Comparison of ENCODE assay signal across 8 mouse cellular contexts in the genomic region with DNA sequence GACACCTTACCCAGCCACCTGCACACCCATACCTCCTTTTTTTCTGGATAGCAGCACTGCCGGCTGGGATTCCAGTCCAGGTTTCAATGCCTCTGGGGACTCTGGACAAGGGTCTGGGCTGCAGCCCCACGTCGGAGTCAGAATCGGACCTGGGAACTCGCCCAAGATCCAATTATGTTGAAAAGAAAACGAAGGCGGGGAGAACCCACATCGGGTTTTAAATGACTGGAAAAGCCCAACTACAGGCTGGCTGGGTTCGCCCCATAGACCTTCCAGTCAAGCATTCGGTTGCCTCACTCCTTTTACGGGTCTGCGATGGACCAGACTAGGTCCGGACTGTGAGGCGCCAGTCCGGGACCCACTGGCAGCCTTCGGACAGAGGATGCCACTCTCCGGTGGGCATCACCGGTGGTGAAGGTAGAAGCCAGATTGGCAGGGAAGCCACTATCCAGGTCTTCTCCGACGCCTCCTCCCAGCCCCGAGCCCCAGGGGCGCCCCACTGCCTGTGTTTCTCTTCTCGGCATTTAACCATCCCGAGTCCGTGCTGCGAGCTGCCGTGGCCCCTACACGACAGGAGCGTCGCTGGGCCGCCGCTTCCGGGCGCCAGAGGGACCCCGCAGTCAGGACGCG. TPM values are rescaled to one million over a fixed set of nuclear protein-coding genes. Genes with fewer than 3 reads are reported as not detected.
A peak's percentile ranks its signal among the peaks of the same experiment; 100 is the strongest.
DNase-seq lines count a peak whose midpoint lies in the region; ATAC-seq and TF ChIP-seq lines count a peak whose summit lies in the region.

No protein-coding gene starts in this region.

- H3K4me2 ChIP-seq in kidney, embryonic 15.5 days, result peak overlapping the region; percentile 99
- peak overlapping the region; percentile 99 for H3K4me2 ChIP-seq in limb, embryonic 14.5 days (replicated peaks; ENCODE audit: low read depth, low read length, severe bottlenecking)
- peak overlapping the region; percentile 99 for H3K4me2 ChIP-seq in stomach, embryonic 14.5 days (replicated peaks; ENCODE audit: low read depth, low read length)

- no peak overlapping the region for H3K9ac ChIP-seq in kidney, embryonic 15.5 days
- H3K9ac ChIP-seq in limb, embryonic 14.5 days (ENCODE audit: low read depth, low read length, severe bottlenecking), result peak overlapping the region; percentile 36
- H3K9ac ChIP-seq in stomach, embryonic 14.5 days (replicated peaks; ENCODE audit: low read depth, low read length), result 0 out of 2 replicates have a peak overlapping the region, but pooled peaks have one; percentile 10

- WGBS in kidney, embryonic 15.5 days, result under 1% methylated on average over 37 of the region's 37 CpGs
- whole genome bisulfite sequencing in limb, embryonic 14.5 days, result under 1% methylated on average over 32 of the region's 37 CpGs
- WGBS in stomach, embryonic 14.5 days, result 1% methylated on average over 37 of the region's 37 CpGs

- H3K27ac ChIP-seq in kidney, embryonic 15.5 days, result no peak overlapping the region
- no peak overlapping the region for H3K27ac ChIP-seq in brown adipose tissue, adult 24 weeks (replicated peaks; ENCODE audit: low read depth, low read length)
- H3K27ac ChIP-seq in embryonic fibroblast, embryonic 13.5 days (ENCODE audit: insufficient read depth, low read length), result no peak overlapping the region
- no peak overlapping the region for H3K27ac ChIP-seq in limb, embryonic 14.5 days (replicated peaks; ENCODE audit: low read depth, low read length)
- H3K27ac ChIP-seq in stomach, embryonic 14.5 days (ENCODE audit: low read length), result no peak overlapping the region

- peak overlapping the region; percentile 57 for H3K4me3 ChIP-seq in kidney, embryonic 15.5 days (replicated peaks)
- peak overlapping the region; percentile 7 for H3K4me3 ChIP-seq in brown adipose tissue, adult 24 weeks (ENCODE audit: insufficient read depth, low read depth, low read length)
- H3K4me3 ChIP-seq in embryonic fibroblast, embryonic 13.5 days (ENCODE audit: insufficient read depth, low read length), result peak overlapping the region; percentile 0
- peak overlapping the region; percentile 53 for H3K4me3 ChIP-seq in limb, embryonic 14.5 days (replicated peaks; ENCODE audit: low read length)
- peak overlapping the region; percentile 57 for H3K4me3 ChIP-seq in stomach, embryonic 14.5 days (ENCODE audit: low read depth, low read length)

- H3K4me1 ChIP-seq in kidney, embryonic 15.5 days, result peaks cover 45% of the 10 kb centered on the region
- no peaks in the 10 kb centered on the region; the same call in 1 of the 2 replicates for H3K4me1 ChIP-seq in brown adipose tissue, adult 24 weeks (ENCODE audit: control insufficient read depth, insufficient read depth, insufficient read length, low read length)
- H3K4me1 ChIP-seq in embryonic fibroblast, embryonic 13.5 days (ENCODE audit: control insufficient read depth, insufficient read depth, low read length), result peaks cover 6% of the 10 kb centered on the region
- H3K4me1 ChIP-seq in limb, embryonic 14.5 days (ENCODE audit: control insufficient read depth, insufficient read depth, low read length), result peaks cover 20% of the 10 kb centered on the region
- peaks cover 35% of the 10 kb centered on the region for H3K4me1 ChIP-seq in stomach, embryonic 14.5 days (ENCODE audit: control insufficient read depth, insufficient read depth, low read length)

- peaks cover 93% of the 10 kb centered on the region for H3K27me3 ChIP-seq in kidney, embryonic 15.5 days
- peaks cover 72% of the 10 kb centered on the region for H3K27me3 ChIP-seq in limb, embryonic 14.5 days (ENCODE audit: control insufficient read depth, insufficient read depth, low read length)
- H3K27me3 ChIP-seq in stomach, embryonic 14.5 days (ENCODE audit: control insufficient read depth, insufficient read depth, low read length), result peaks cover 42% of the 10 kb centered on the region

- no peak for TF ChIP-seq POLR2A in embryonic fibroblast, embryonic 13.5 days (IDR thresholded peaks at IDR 0.05; ENCODE audit: low read depth, low read length)
- TF ChIP-seq POLR2A in limb, embryonic 14.5 days (IDR thresholded peaks at IDR 0.05; ENCODE audit: borderline replicate concordance, extremely low read depth, insufficient read depth, insufficient read length), result no peak

- ATAC-seq in kidney, embryonic 15.5 days (replicated peaks; ENCODE audit: low FRiP score), result no peak
- ATAC-seq in limb, embryonic 14.5 days (ENCODE audit: low FRiP score, low read depth), result no peak
- no peak for ATAC-seq in stomach, embryonic 14.5 days (ENCODE audit: insufficient number of reproducible peaks, insufficient read depth, low FRiP score, low read depth)
- ATAC-seq in inflammation-experienced regulatory T-cells, adult 6 months, result no peak

- TF ChIP-seq CTCF in embryonic fibroblast, embryonic 13.5 days (IDR thresholded peaks at IDR 0.05; ENCODE audit: borderline replicate concordance, insufficient read depth, low read length), result no peak

- H3K36me3 ChIP-seq in kidney, embryonic 15.5 days, result no peaks in the 10 kb centered on the region
- no peaks in the 10 kb centered on the region for H3K36me3 ChIP-seq in limb, embryonic 14.5 days (ENCODE audit: control insufficient read depth, insufficient read depth, low read length)
- H3K36me3 ChIP-seq in stomach, embryonic 14.5 days (ENCODE audit: control insufficient read depth, insufficient read depth, low read length), result no peaks in the 10 kb centered on the region

- no peaks in the 10 kb centered on the region for H3K9me3 ChIP-seq in kidney, embryonic 15.5 days (replicated peaks)
- H3K9me3 ChIP-seq in limb, embryonic 14.5 days (ENCODE audit: control insufficient read depth, low read length), result no peaks in the 10 kb centered on the region
- no peaks in the 10 kb centered on the region for H3K9me3 ChIP-seq in stomach, embryonic 14.5 days (ENCODE audit: control insufficient read depth, low read depth, low read length)

- no peak for DNase-seq in kidney, adult 9 months
- no peak for DNase-seq in limb, embryonic 14.5 days (ENCODE audit: low spot score)
- no peak for DNase-seq in right cerebral cortex, adult 2 months (ENCODE audit: low spot score in 2 of 2)

RNA-seq across cellular contexts. Expression of a gene that starts 1.3 kb away (rescaled TPM):
- 0.63 and 1.1 TPM in 2 replicates for polyA plus RNA-seq in kidney, embryonic 15.5 days (2015; fragmentation: Nextera tagmentation; extraction: Ambion mirVana)
- not detected in 2 replicates for polyA plus RNA-seq in brown adipose tissue, adult 24 weeks (2012; ENCODE audit: insufficient read depth, insufficient read length, missing spikeins)
- 1.2 and 3.3 TPM in 2 replicates for polyA plus RNA-seq in embryonic fibroblast, embryonic 13.5 days (2011; ENCODE audit: insufficient read length, low read depth, missing spikeins)
- 2.2 and 2.5 TPM in 2 replicates for polyA plus RNA-seq in limb, embryonic 14.5 days (2012; rRNA removed)
- polyA plus RNA-seq in limb, embryonic 14.5 days (2014; fragmentation: Nextera tagmentation; extraction: Ambion mirVana), result 1.4 and 1.6 TPM in 2 replicates
- 0.29 and 0.59 TPM in 2 replicates for polyA plus RNA-seq in stomach, embryonic 14.5 days (2014; fragmentation: Nextera tagmentation; extraction: Ambion mirVana)
- not detected for polyA plus RNA-seq in inflammation-experienced regulatory T-cells, adult 6 months (2017; shearing (Covaris generic))

RNA-seq across cellular contexts. Expression of a gene that starts 53.8 kb away (rescaled TPM):
- polyA plus RNA-seq in kidney, embryonic 15.5 days (2015; fragmentation: Nextera tagmentation; extraction: Ambion mirVana), result 10.8 and 13.1 TPM in 2 replicates
- 17.4 and 24.5 TPM in 2 replicates for polyA plus RNA-seq in brown adipose tissue, adult 24 weeks (2012; ENCODE audit: insufficient read depth, insufficient read length, missing spikeins)
- 31.7 TPM in 2 replicates for polyA plus RNA-seq in embryonic fibroblast, embryonic 13.5 days (2011; ENCODE audit: insufficient read length, low read depth, missing spikeins)
- 24.3 and 31.3 TPM in 2 replicates for polyA plus RNA-seq in limb, embryonic 14.5 days (2012; rRNA removed)
- 13.7 and 14.6 TPM in 2 replicates for polyA plus RNA-seq in limb, embryonic 14.5 days (2014; fragmentation: Nextera tagmentation; extraction: Ambion mirVana)
- 12.7 and 13.1 TPM in 2 replicates for polyA plus RNA-seq in stomach, embryonic 14.5 days (2014; fragmentation: Nextera tagmentation; extraction: Ambion mirVana)
- polyA plus RNA-seq in inflammation-experienced regulatory T-cells, adult 6 months (2017; shearing (Covaris generic)), result 10 to 100 TPM; 10.3 to 15.9 (median 10.5) TPM

RNA-seq across cellular contexts. Expression of a gene that starts 57.7 kb away (rescaled TPM):
- polyA plus RNA-seq in kidney, embryonic 15.5 days (2015; fragmentation: Nextera tagmentation; extraction: Ambion mirVana), result 16.3 and 17.0 TPM in 2 replicates
- polyA plus RNA-seq in brown adipose tissue, adult 24 weeks (2012; ENCODE audit: insufficient read depth, insufficient read length, missing spikeins), result 2.1 and 2.5 TPM in 2 replicates
- 9.7 and 15.2 TPM in 2 replicates for polyA plus RNA-seq in embryonic fibroblast, embryonic 13.5 days (2011; ENCODE audit: insufficient read length, low read depth, missing spikeins)
- 29.3 and 32.9 TPM in 2 replicates for polyA plus RNA-seq in limb, embryonic 14.5 days (2012; rRNA removed)
- polyA plus RNA-seq in limb, embryonic 14.5 days (2014; fragmentation: Nextera tagmentation; extraction: Ambion mirVana), result 12.0 and 14.9 TPM in 2 replicates
- polyA plus RNA-seq in stomach, embryonic 14.5 days (2014; fragmentation: Nextera tagmentation; extraction: Ambion mirVana), result 15.7 and 17.0 TPM in 2 replicates
- 10 to 100 TPM in 2 of 3 experiments, 1 to 10 TPM in 1; 9.9 to 12.5 (median 12.1) TPM for polyA plus RNA-seq in inflammation-experienced regulatory T-cells, adult 6 months (2017; shearing (Covaris generic))

Comparison
In these comparisons a context has a peak if more than half of its experiments do, and no peak if none do; other contexts are left out.
1. H3K4me3 ChIP-seq: peak in every context shown above with its lines; median percentile 57 in kidney, embryonic 15.5 days; 57 in stomach, embryonic 14.5 days; 53 in limb, embryonic 14.5 days; 7 in brown adipose tissue, adult 24 weeks; 0 in embryonic fibroblast, embryonic 13.5 days.